Mouse (Mus musculus) erythroblast, embryonic 14.5 days (primary cell): ENCODE measurements around the gene Bnipl.

ENCODE experiments used
- GATA1 ChIP-seq: IDR thresholded peaks from 2 replicates; pipeline ENCODE4 v1.6.1; 2012; ENCODE audit warnings: low read length, inconsistent platforms, mixed read lengths
- TAL1 ChIP-seq: IDR thresholded peaks from 3 replicates; pipeline ENCODE4 v1.6.1; 2012; ENCODE audit warnings: low read length, inconsistent platforms, mixed read lengths

DNA sequence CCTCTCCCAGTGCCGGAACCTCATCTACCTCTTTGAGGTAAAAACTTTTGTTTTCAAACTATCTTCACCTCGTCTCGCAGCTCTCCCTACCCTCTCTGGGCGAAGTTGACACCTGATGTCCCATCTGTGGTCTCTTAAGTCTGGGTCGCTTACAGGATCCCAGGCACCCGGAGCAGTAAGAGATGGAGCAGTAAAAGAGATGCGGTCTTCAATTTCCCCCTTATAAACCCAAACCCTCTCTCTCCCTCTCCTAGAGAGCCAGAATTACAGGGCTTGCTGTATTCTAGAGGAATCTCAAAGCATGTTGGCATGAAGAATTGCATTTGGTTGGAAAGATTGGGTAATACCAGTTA is 32.6 kb upstream of the Bnipl start:
- TF ChIP-seq TAL1 (no peak), GATA1 (no peak)
